Mouse (Mus musculus) G1E (cell line): ENCODE data around the gene Nat8. TPM values are rescaled to one million over a fixed set of nuclear protein-coding genes. Genes with fewer than 3 reads are reported as not detected.
"Not testable (repeated sequence)": the region's sequence is repeated elsewhere in the genome, so short reads cannot be mapped to it uniquely, and the experiment has no call there.

Experiments
- ATAC-seq: 2 replicates; pipeline ENCODE4 v1.8.0; 2016; ENCODE audit warnings: mild to moderate bottlenecking; ENCODE audit not compliant: insufficient number of reproducible peaks, poor library complexity, low FRiP score, severe bottlenecking; ENCODE audit errors: extremely low read depth
- DNase-seq: peaks from one replicate; pipeline ENCODE4 v3.0.0; 2012; ENCODE audit warnings: low spot score
- H3K27me3 ChIP-seq: 2 replicates; pipeline ENCODE4 v1.6.1; 2012; ENCODE audit warnings: mild to moderate bottlenecking, low read length, inconsistent platforms; ENCODE audit not compliant: insufficient read depth
- H3K36me3 ChIP-seq: replicated peaks from 2 replicates; pipeline ENCODE3; 2012; ENCODE audit warnings: mild to moderate bottlenecking, inconsistent platforms
- H3K4me1 ChIP-seq: 2 replicates; pipeline ENCODE4 v1.6.1; 2012; ENCODE audit warnings: low read depth, low read length, inconsistent platforms, mixed read lengths; ENCODE audit not compliant: insufficient read depth
- H3K4me3 ChIP-seq: 2 replicates; pipeline ENCODE4 v1.5.1; 2012; ENCODE audit warnings: low read depth, mild to moderate bottlenecking, inconsistent platforms, low read length, moderate library complexity, mixed read lengths
- H3K9me3 ChIP-seq: replicated peaks from 2 replicates; pipeline ENCODE4 v1.6.1; 2012; ENCODE audit warnings: inconsistent platforms
- CTCF ChIP-seq: IDR thresholded peaks from 2 replicates; pipeline ENCODE4 v1.5.1; 2012; ENCODE audit warnings: low read depth, low read length, inconsistent platforms, mixed read lengths
- GATA1 ChIP-seq: IDR thresholded peaks from 2 replicates; pipeline ENCODE4 v1.6.1; 2012; ENCODE audit warnings: borderline replicate concordance, low read length, inconsistent platforms, mixed read lengths
- GATA2 ChIP-seq: IDR thresholded peaks from 2 replicates; pipeline ENCODE4 v1.6.1; 2012; ENCODE audit warnings: low read depth, low read length, inconsistent platforms, borderline replicate concordance
- POLR2AphosphoS5 ChIP-seq: IDR thresholded peaks from 2 replicates; pipeline ENCODE4 v1.6.1; 2012; ENCODE audit warnings: low read depth, low read length, inconsistent platforms; ENCODE audit not compliant: insufficient replicate concordance
- TAL1 ChIP-seq: conservative IDR thresholded peaks from 2 replicates; pipeline ENCODE4 v1.6.1; 2012; ENCODE audit warnings: low read depth, low read length, inconsistent platforms, mixed read lengths
- polyA plus RNA-seq: library from polyadenylated mRNA; stranded (reverse); fragments of >175 nt; gene quantifications from 2 replicates; pipeline ENCODE4 v1.2.3, GENCODE M21; 2012
- total RNA-seq, 2 experiments: library from RNA; stranded (forward) in 1 of 2; stranded (reverse) in 1 of 2; fragments of 200-1000 nt in 1 of 2; fragments of >200 nt in 1 of 2; fragmentation: Nextera tagmentation in 1 of 2; gene quantifications; 2 replicates each; pipeline ENCODE4 v1.2.3; 2014 to 2017

Gene Nat8
- not detected in 2 replicates for total RNA-seq (2014; fragmentation: Nextera tagmentation)
- total RNA-seq (2017) = not detected in 2 replicates
- not detected in 2 replicates for polyA plus RNA-seq

GRCm38 (mm10) chr6:85831796-85832321, at the start of gene Nat8:
Gene Nat8 (minus strand): TSS chr6:85832082.
- Histone ChIP-seq H3K36me3 (no peaks in the 10 kb centered on the region), H3K9me3 (no peaks in the 10 kb centered on the region), H3K4me1 (no peaks in the 10 kb centered on the region), H3K4me3 (no peak within 1 kb of the TSS), H3K27me3 (no peaks in the 10 kb centered on the region)
- no peak for DNase-seq
- TF ChIP-seq POLR2AphosphoS5 (no peak), TAL1 (no peak), GATA2 (no peak), GATA1 (no peak), CTCF (no peak)
- ATAC-seq = no peak

GRCm38 (mm10) chr6:85869006-85869405, 37.1 kb upstream of the Nat8 start, which contains the start of gene Nat8f2:
Gene Nat8f2 (minus strand): TSS chr6:85869158.
- not testable (repeated sequence) for H3K4me3 ChIP-seq, DNase-seq, H3K9me3 ChIP-seq, ATAC-seq, H3K4me1 ChIP-seq, H3K27me3 ChIP-seq, H3K36me3 ChIP-seq

- Histone ChIP-seq H3K4me3 (no peak overlapping the region), H3K36me3 (no peaks in the 10 kb centered on the region), H3K4me1 (no peaks in the 10 kb centered on the region), H3K9me3 (no peaks in the 10 kb centered on the region), H3K27me3 (peaks cover 3% of the 10 kb centered on the region)
- ATAC-seq (no peak), DNase-seq (no peak)
- TF ChIP-seq GATA2 (no peak), CTCF (no peak), GATA1 (no peak), POLR2AphosphoS5 (no peak), TAL1 (no peak)
Observed at GRCm38 (mm10) chr6:85867726-85868690, 36.1 kb upstream of the Nat8 start.

- not testable (repeated sequence) for H3K27me3 ChIP-seq, H3K36me3 ChIP-seq, H3K9me3 ChIP-seq, H3K4me3 ChIP-seq, ATAC-seq, DNase-seq, H3K4me1 ChIP-seq
Observed at GRCm38 (mm10) chr6:85866995-85867394, 35.1 kb upstream of the Nat8 start.

GRCm38 (mm10) chr6:85866166-85866565, 34.3 kb upstream of the Nat8 start:
- H3K4me1 ChIP-seq, H3K4me3 ChIP-seq, H3K9me3 ChIP-seq, DNase-seq, H3K36me3 ChIP-seq, ATAC-seq, H3K27me3 ChIP-seq: not testable (repeated sequence)

GRCm38 (mm10) chr6:85864900-85865639, 33.2 kb upstream of the Nat8 start:
- DNase-seq, ATAC-seq, H3K27me3 ChIP-seq: not testable (repeated sequence)

GRCm38 (mm10) chr6:85863840-85864239, 32.0 kb upstream of the Nat8 start:
- TF ChIP-seq CTCF = no peak
- TF ChIP-seq GATA2 = no peak
- no peak for TF ChIP-seq POLR2AphosphoS5
- no peak for TF ChIP-seq GATA1
- TF ChIP-seq TAL1 = no peak

More at GRCm38 (mm10) chr6:85864900-85865639, 33.2 kb upstream of the Nat8 start:
- H3K36me3 ChIP-seq, H3K4me3 ChIP-seq, H3K4me1 ChIP-seq, H3K9me3 ChIP-seq: not testable (repeated sequence)

More at GRCm38 (mm10) chr6:85863840-85864239, 32.0 kb upstream of the Nat8 start:
- no peaks in the 10 kb centered on the region for H3K9me3 ChIP-seq
- no peaks in the 10 kb centered on the region for H3K4me1 ChIP-seq
- H3K4me3 ChIP-seq = no peak overlapping the region
- peaks cover 6% of the 10 kb centered on the region for H3K27me3 ChIP-seq
- no peak for DNase-seq
- H3K36me3 ChIP-seq = no peaks in the 10 kb centered on the region
- no peak for ATAC-seq
